Mouse (Mus musculus) heart, adult 2 months (tissue): Measurements from ENCODE around the gene Lrfn4. TPM values are rescaled to one million over a fixed set of nuclear protein-coding genes. Genes with fewer than 3 reads are reported as not detected.

Experiments
- DNase-seq, 2 experiments: peaks; one replicate each; pipeline ENCODE4 v3.0.0; 2021
- H3K27ac ChIP-seq: fragments of 200-600 bp; 2 replicates; pipeline ENCODE4 v1.8.1; 2022
- H3K27me3 ChIP-seq: fragments of 200-500 bp; 2 replicates; pipeline ENCODE4 v1.6.1; 2012; ENCODE audit warnings: mild to moderate bottlenecking, low read length, inconsistent platforms, mixed read lengths; ENCODE audit not compliant: control insufficient read depth, insufficient read depth
- H3K36me3 ChIP-seq: fragments of 200-500 bp; 2 replicates; pipeline ENCODE4 v1.6.1; 2012; ENCODE audit warnings: low read length, inconsistent platforms; ENCODE audit not compliant: control insufficient read depth, insufficient read depth
- H3K4me1 ChIP-seq: fragments of 200-500 bp; 2 replicates; pipeline ENCODE4 v1.6.1; 2011; ENCODE audit warnings: low read length; ENCODE audit not compliant: control insufficient read depth, insufficient read depth
- H3K4me3 ChIP-seq: fragments of 200-600 bp; 2 replicates; pipeline ENCODE4 v1.8.1; 2022
- H3K79me2 ChIP-seq: fragments of 200-500 bp; replicated peaks from 2 replicates; pipeline ENCODE4 v1.6.1; 2012; ENCODE audit warnings: mild to moderate bottlenecking, inconsistent platforms, low read length, moderate library complexity, mixed read lengths; ENCODE audit not compliant: control insufficient read depth, insufficient read depth
- H3K9ac ChIP-seq: fragments of 200-500 bp; 2 replicates; pipeline ENCODE4 v1.6.1; 2012; ENCODE audit warnings: low read depth, mild to moderate bottlenecking, control low read depth, inconsistent platforms, low read length, mixed read lengths
- CTCF ChIP-seq: fragments of 200-600 bp; IDR thresholded peaks from 2 replicates; pipeline ENCODE4 v1.8.1; 2022; ENCODE audit warnings: antibody characterized with exemption, mild to moderate bottlenecking, moderate library complexity
- EP300 ChIP-seq: fragments of 200-500 bp; IDR thresholded peaks from 2 replicates; pipeline ENCODE4 v1.6.1; 2011; ENCODE audit warnings: low read depth, low read length, control low read depth; ENCODE audit not compliant: insufficient read depth
- POLR2A ChIP-seq: fragments of 200-500 bp; IDR thresholded peaks from 2 replicates; pipeline ENCODE4 v1.6.1; 2011; ENCODE audit warnings: mild to moderate bottlenecking, low read depth, low read length, control low read depth; ENCODE audit not compliant: insufficient read depth
- WGBS: fragments of 180-500 bp; shearing (Covaris S2); methylation state at CpG from one replicate; pipeline ENCODE4 v1.1.7; 2018; 5-methylcytosine and 5-hydroxymethylcytosine counted together
- intact Hi-C: fragments of 180-260 bp; cut with DNase I; formaldehyde crosslinking; loops from one replicate; pipeline ENCODE4 v1.15.1; 2025
- microRNA-seq, 2 experiments: library from miRNA; unstranded; fragments of <30 nt; microRNA quantifications; one replicate each; pipeline ENCODE4 v1.2.0; 2021
- polyA plus RNA-seq: library from polyadenylated mRNA; depleted of rRNA; stranded (reverse); fragments of >200 nt; gene quantifications from 2 replicates; pipeline ENCODE4 v1.2.3, GENCODE M21; 2012; rRNA removed
- total RNA-seq, 2 experiments: library from RNA; stranded (reverse); gene quantifications; 2 replicates each; pipeline ENCODE4 v1.2.3; 2021

Lrfn4 gene
- total and polyA plus RNA-seq, 3 experiments: 7.7 to 15.3 (median 9.4) TPM

DNA sequence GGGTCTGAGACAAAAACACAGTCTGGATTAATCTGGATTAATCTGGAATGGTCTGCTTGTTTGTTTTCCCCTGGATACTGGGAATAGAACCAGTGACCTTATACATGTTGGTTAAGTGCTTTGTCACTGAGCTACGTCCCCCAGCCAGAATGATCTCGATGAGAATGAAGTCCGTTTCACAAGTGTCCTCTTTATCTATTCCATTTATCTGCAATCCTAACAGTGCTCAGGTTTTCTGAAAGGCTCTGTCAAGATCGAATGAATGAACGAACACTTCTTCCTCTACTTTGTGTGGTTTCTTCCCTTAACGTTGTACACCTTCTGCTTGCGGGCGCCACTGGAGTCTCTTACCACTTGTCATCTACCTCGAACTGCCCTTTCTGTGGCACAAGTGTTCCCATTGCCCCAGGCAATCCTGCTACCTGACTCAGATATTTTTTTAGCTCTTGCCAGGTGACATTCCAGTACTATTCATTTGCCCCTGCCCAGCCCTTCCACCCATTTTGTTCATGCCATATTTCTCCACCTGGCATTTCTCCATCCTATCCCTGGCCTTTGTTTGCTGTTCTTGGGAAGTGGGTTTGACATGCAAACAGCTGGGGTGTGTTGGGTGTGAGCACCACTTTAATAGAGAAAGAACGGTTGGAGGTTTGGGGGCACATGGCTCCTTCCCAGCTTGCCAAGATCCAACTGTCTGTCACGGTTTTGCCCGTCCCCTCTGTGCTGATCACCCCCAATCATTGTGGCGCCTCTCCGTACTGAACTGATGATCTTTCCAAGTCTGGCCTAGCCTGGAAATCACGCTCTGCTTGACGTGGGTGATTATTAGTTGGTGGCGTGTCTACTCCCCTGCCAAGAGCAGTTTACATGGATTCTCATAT, 45.9 kb downstream of the Lrfn4 start:
- H3K27me3 ChIP-seq: no peaks in the 10 kb centered on the region
- H3K79me2 ChIP-seq: no peaks in the 10 kb centered on the region
- no peak for DNase-seq
- no peaks in the 10 kb centered on the region for H3K36me3 ChIP-seq
- H3K27ac ChIP-seq: no peak overlapping the region
- WGBS: 84% methylated on average over 17 of the region's 17 CpGs
- H3K4me3 ChIP-seq: no peak overlapping the region
- no peaks in the 10 kb centered on the region for H3K4me1 ChIP-seq
- intact Hi-C loops: no loop called here
- no peak overlapping the region for H3K9ac ChIP-seq
- TF ChIP-seq EP300 (no peak), POLR2A (no peak), CTCF (no peak)

GRCm38 (mm10) chr19:4568832-4569231, 46.6 kb downstream of the Lrfn4 start:
- intact Hi-C loops: no loop called here
- H3K4me1 ChIP-seq: no peaks in the 10 kb centered on the region
- no peak overlapping the region for H3K27ac ChIP-seq
- WGBS: 26% methylated on average over 4 of the region's 4 CpGs
- TF ChIP-seq POLR2A (no peak), CTCF (no peak), EP300 (no peak)
- H3K36me3 ChIP-seq: no peaks in the 10 kb centered on the region
- H3K27me3 ChIP-seq: no peaks in the 10 kb centered on the region
- no peak overlapping the region for H3K9ac ChIP-seq
- DNase-seq: no peak
- H3K4me3 ChIP-seq: no peak overlapping the region
- H3K79me2 ChIP-seq: no peaks in the 10 kb centered on the region

DNA sequence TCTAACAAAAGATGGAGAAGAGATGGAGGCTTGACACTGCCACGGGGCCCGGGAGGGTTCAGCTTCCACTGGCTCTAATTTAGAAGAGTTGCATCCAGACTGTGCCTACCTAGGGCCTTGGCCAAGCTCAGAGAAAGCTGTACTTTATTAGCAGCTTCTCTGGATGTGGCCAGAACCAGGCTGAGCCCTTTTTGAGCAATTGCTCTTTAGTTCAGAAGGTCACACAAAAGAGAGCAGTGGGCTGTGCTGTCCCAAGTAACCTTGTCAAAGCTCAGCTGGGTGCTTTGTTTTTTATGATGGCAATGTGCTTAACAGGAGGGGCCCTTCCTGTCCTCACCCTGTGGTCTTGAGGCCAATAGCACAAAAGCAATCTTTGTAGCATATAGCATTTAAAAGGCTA, 47.8 kb downstream of the Lrfn4 start:
- H3K4me1 ChIP-seq: no peaks in the 10 kb centered on the region
- DNase-seq: no peak
- H3K9ac ChIP-seq: no peak overlapping the region
- H3K79me2 ChIP-seq: no peaks in the 10 kb centered on the region
- H3K36me3 ChIP-seq: no peaks in the 10 kb centered on the region
- no peaks in the 10 kb centered on the region for H3K27me3 ChIP-seq
- 52% methylated on average over 2 of the region's 2 CpGs for WGBS
- H3K4me3 ChIP-seq: no peak overlapping the region
- intact Hi-C loops: no loop called here
- TF ChIP-seq EP300: no peak
- no peak for TF ChIP-seq CTCF
- TF ChIP-seq POLR2A: no peak
- H3K27ac ChIP-seq: no peak overlapping the region

- TF ChIP-seq EP300: no peak
- TF ChIP-seq CTCF: no peak
- TF ChIP-seq POLR2A: no peak
- WGBS: 78% methylated on average over 2 of the region's 2 CpGs
- H3K79me2 ChIP-seq: no peaks in the 10 kb centered on the region
- H3K27ac ChIP-seq: no peak overlapping the region
- H3K9ac ChIP-seq: no peak overlapping the region
- no peak for DNase-seq
- H3K36me3 ChIP-seq: no peaks in the 10 kb centered on the region
- intact Hi-C loops: no loop called here
- H3K4me1 ChIP-seq: no peaks in the 10 kb centered on the region
- H3K4me3 ChIP-seq: no peak overlapping the region
- no peaks in the 10 kb centered on the region for H3K27me3 ChIP-seq
These were observed 48.6 kb downstream of the Lrfn4 start for GRCm38 (mm10) chr19:4566880-4567279.

- no peaks in the 10 kb centered on the region for H3K79me2 ChIP-seq
- H3K27me3 ChIP-seq: no peaks in the 10 kb centered on the region
- no peak for TF ChIP-seq EP300
- H3K9ac ChIP-seq: no peak overlapping the region
- intact Hi-C loops: no loop called here
- no peaks in the 10 kb centered on the region for H3K4me1 ChIP-seq
- H3K27ac ChIP-seq: no peak overlapping the region
- 91% methylated on average over 5 of the region's 5 CpGs for WGBS
- H3K36me3 ChIP-seq: no peaks in the 10 kb centered on the region
- no peak for DNase-seq
- H3K4me3 ChIP-seq: no peak overlapping the region
These were observed 49.8 kb downstream of the Lrfn4 start for GRCm38 (mm10) chr19:4565678-4566077.

Small RNA genes lying within 50 kb of the gene (microRNA-seq; reads per million reads assigned to microRNA genes)
- 0.39 to 0.56 reads per million in 2 experiments for gene Mir6986

Other genes starting within 250 kb of the Lrfn4 start
- 10 to 100 TPM; 36.4 to 38.6 TPM for gene Kdm2a, start 217.4 kb downstream of the Lrfn4 start, total RNA-seq
- 49.7 and 82.9 TPM in 2 replicates for gene Kdm2a, start 217.4 kb downstream of the Lrfn4 start, polyA plus RNA-seq
- 1 to 10 TPM; 5.3 to 5.5 TPM for gene Rhod, start 176.2 kb downstream of the Lrfn4 start, total RNA-seq
- 8.5 and 9.2 TPM in 2 replicates for gene Rhod, start 176.2 kb downstream of the Lrfn4 start, polyA plus RNA-seq
- 10 to 100 TPM in 1 of 2 experiments, 1 to 10 TPM in 1; 6.9 to 13.2 TPM for gene Syt12, start 138.2 kb downstream of the Lrfn4 start, total RNA-seq
- 1.8 and 3.2 TPM in 2 replicates for gene Syt12, start 138.2 kb downstream of the Lrfn4 start, polyA plus RNA-seq
- gene 2010003K11Rik, start 117.1 kb downstream of the Lrfn4 start, total RNA-seq: not detected
- 0.29 and 0.70 TPM in 2 replicates for gene 2010003K11Rik, start 117.1 kb downstream of the Lrfn4 start, polyA plus RNA-seq
- 10 to 100 TPM; 44.8 to 52.5 TPM for gene Pcx, start 105.2 kb downstream of the Lrfn4 start, total RNA-seq
- gene Pcx, start 105.2 kb downstream of the Lrfn4 start, polyA plus RNA-seq: 25.1 and 39.0 TPM in 2 replicates
- 1 to 10 TPM; 7.1 to 8.7 TPM for gene Rce1, start 10.0 kb upstream of the Lrfn4 start, total RNA-seq
- 35.7 and 37.3 TPM in 2 replicates for gene Rce1, start 10.0 kb upstream of the Lrfn4 start, polyA plus RNA-seq
- not detected for gene Gm960, start 83.0 kb upstream of the Lrfn4 start, total RNA-seq
- not detected in 2 replicates for gene Gm960, start 83.0 kb upstream of the Lrfn4 start, polyA plus RNA-seq
- under 1 TPM; 0.23 to 0.27 TPM for gene Sptbn2, start 95.5 kb upstream of the Lrfn4 start, total RNA-seq
- gene Sptbn2, start 95.5 kb upstream of the Lrfn4 start, polyA plus RNA-seq: 0.18 and 0.20 TPM in 2 replicates
- gene Rbm4b, start 140.8 kb upstream of the Lrfn4 start, total RNA-seq: 1 to 10 TPM; 6.3 to 6.5 TPM
- 5.1 and 6.9 TPM in 2 replicates for gene Rbm4b, start 140.8 kb upstream of the Lrfn4 start, polyA plus RNA-seq
- 10 to 100 TPM; 39.4 to 46.3 TPM for gene Rbm4, start 178.2 kb upstream of the Lrfn4 start, total RNA-seq
- 39.2 and 63.1 TPM in 2 replicates for gene Rbm4, start 178.2 kb upstream of the Lrfn4 start, polyA plus RNA-seq
- 10 to 100 TPM in 1 of 2 experiments, 1 to 10 TPM in 1; 8.0 to 16.9 TPM for gene Gm21992, start 195.9 kb upstream of the Lrfn4 start, total RNA-seq
- gene Gm21992, start 195.9 kb upstream of the Lrfn4 start, polyA plus RNA-seq: 9.3 and 18.4 TPM in 2 replicates
- 10 to 100 TPM; 19.5 to 25.4 TPM for gene Rbm14, start 196.0 kb upstream of the Lrfn4 start, total RNA-seq
- gene Rbm14, start 196.0 kb upstream of the Lrfn4 start, polyA plus RNA-seq: 16.2 and 17.2 TPM in 2 replicates
- gene Ccs, start 223.7 kb upstream of the Lrfn4 start, total RNA-seq: 10 to 100 TPM; 23.1 to 28.5 TPM
- 26.3 and 27.3 TPM in 2 replicates for gene Ccs, start 223.7 kb upstream of the Lrfn4 start, polyA plus RNA-seq
- gene Ccdc87, start 223.7 kb upstream of the Lrfn4 start, total RNA-seq: not detected
- 0.16 TPM in 1 of 2 replicates, not detected in the other for gene Ccdc87, start 223.7 kb upstream of the Lrfn4 start, polyA plus RNA-seq
- gene Ctsf, start 239.5 kb upstream of the Lrfn4 start, total RNA-seq: 10 to 100 TPM; 66.6 to 80.6 TPM
- gene Ctsf, start 239.5 kb upstream of the Lrfn4 start, polyA plus RNA-seq: 80.8 and 80.9 TPM in 2 replicates